Mouse (Mus musculus) common myeloid progenitor, adult 5-6 weeks (primary cell): ENCODE data around the gene Arl8a. TPM values are rescaled to one million over a fixed set of nuclear protein-coding genes. Genes with fewer than 3 reads are reported as not detected.
"Not testable (repeated sequence)": the region's sequence is repeated elsewhere in the genome, so short reads cannot be mapped to it uniquely, and the experiment has no call there.

ENCODE experiments used
- ATAC-seq: replicated peaks from 2 replicates; pipeline ENCODE4 v1.8.0; 2016; ENCODE audit warnings: low read depth, mild to moderate bottlenecking, moderate TSS enrichment, inconsistent platforms; ENCODE audit not compliant: poor library complexity, severe bottlenecking
- total RNA-seq: library from RNA; stranded (forward); fragments of 200-1000, 187-1606 nt; gene quantifications from 2 replicates; pipeline ENCODE4 v1.2.3, GENCODE M21; 2017

Gene Arl8a
- total RNA-seq, result 16.2 and 16.4 TPM in 2 replicates

- ATAC-seq, result peak; percentile 45
Measured at GRCm38 (mm10) chr1:135146077-135146945, at the start of gene Arl8a. Gene Arl8a, plus strand, starts transcription at chr1:135146824.

GRCm38 (mm10) chr1:135097441-135097840 lies 49.2 kb upstream of the Arl8a start:
- no peak for ATAC-seq

- ATAC-seq, result no peak
Measured at GRCm38 (mm10) chr1:135098441-135098840, 48.2 kb upstream of the Arl8a start.

- ATAC-seq, result peak; percentile 36; the same call in 1 of the 2 replicates
Measured at GRCm38 (mm10) chr1:135100400-135100799, 46.2 kb upstream of the Arl8a start.

GRCm38 (mm10) chr1:135105124-135105523 lies 41.5 kb upstream of the Arl8a start, which contains the start of gene Lgr6:
Gene Lgr6, minus strand, starts transcription at chr1:135105276.
- no peak for ATAC-seq

- ATAC-seq, result peak; percentile 72
Measured at GRCm38 (mm10) chr1:135105951-135106350, 40.7 kb upstream of the Arl8a start.

- 0 out of 2 replicates have a peak, but pooled peaks have one; percentile 31 for ATAC-seq
Measured at GRCm38 (mm10) chr1:135108611-135109010, 38.0 kb upstream of the Arl8a start.

GRCm38 (mm10) chr1:135110075-135110474 lies 36.5 kb upstream of the Arl8a start:
- peak; percentile 51 for ATAC-seq

GRCm38 (mm10) chr1:135111271-135111670 lies 35.4 kb upstream of the Arl8a start:
- ATAC-seq, result not testable (repeated sequence)

GRCm38 (mm10) chr1:135112661-135113060 lies 34.0 kb upstream of the Arl8a start:
- ATAC-seq, result peak; percentile 81

- ATAC-seq, result no peak; the same call in 1 of the 2 replicates
Measured at GRCm38 (mm10) chr1:135124573-135125363, 21.9 kb upstream of the Arl8a start.

GRCm38 (mm10) chr1:135125990-135126389 lies 20.6 kb upstream of the Arl8a start:
- ATAC-seq, result no peak

GRCm38 (mm10) chr1:135126443-135127027 lies 20.1 kb upstream of the Arl8a start:
- ATAC-seq, result no peak

GRCm38 (mm10) chr1:135128011-135128441 lies 18.6 kb upstream of the Arl8a start:
- no peak for ATAC-seq

GRCm38 (mm10) chr1:135128986-135129385 lies 17.6 kb upstream of the Arl8a start:
- no peak for ATAC-seq

- no peak for ATAC-seq
Measured at GRCm38 (mm10) chr1:135129543-135130183, 17.0 kb upstream of the Arl8a start.

- no peak for ATAC-seq
Measured at GRCm38 (mm10) chr1:135130376-135131018, 16.1 kb upstream of the Arl8a start.

- ATAC-seq, result peak; percentile 52
Measured at GRCm38 (mm10) chr1:135131034-135131433, 15.6 kb upstream of the Arl8a start.

- ATAC-seq, result no peak
Measured at GRCm38 (mm10) chr1:135131560-135131959, 15.1 kb upstream of the Arl8a start.
